Mouse (Mus musculus) intestine, embryonic 16.5 days (tissue): ENCODE results near the gene Enpp6. TPM values are rescaled to one million over a fixed set of nuclear protein-coding genes. Genes with fewer than 3 reads are reported as not detected.

Experiments used
- ATAC-seq: fragments of 200-750 bp; cut with Nextera tagmentation; 2 replicates; pipeline ENCODE4 v1.8.0; 2017; ENCODE audit warnings: moderate TSS enrichment, moderate library complexity
- H3K27ac ChIP-seq: fragments of 300-500 bp; sonication (generic); 2 replicates; pipeline ENCODE4 v1.5.1; 2014; ENCODE audit warnings: mild to moderate bottlenecking, low read length
- H3K27me3 ChIP-seq: fragments of 300-500 bp; sonication (generic); replicated peaks from 2 replicates; pipeline ENCODE4 v1.6.1; 2014; ENCODE audit warnings: low read length, control low read depth, mixed read lengths; ENCODE audit not compliant: control insufficient read depth, insufficient read depth
- H3K36me3 ChIP-seq: fragments of 300-500 bp; sonication (generic); 2 replicates; pipeline ENCODE4 v1.6.1; 2014; ENCODE audit warnings: low read length, control low read depth; ENCODE audit not compliant: control insufficient read depth, insufficient read depth
- H3K4me1 ChIP-seq: fragments of 300-500 bp; sonication (generic); 2 replicates; pipeline ENCODE4 v1.6.1; 2014; ENCODE audit warnings: low read length, control low read depth, mixed read lengths; ENCODE audit not compliant: control insufficient read depth, insufficient read depth
- H3K4me2 ChIP-seq: fragments of 300-500 bp; sonication (generic); 2 replicates; pipeline ENCODE4 v1.6.1; 2014; ENCODE audit warnings: low read depth, low read length, control low read depth
- H3K4me3 ChIP-seq: fragments of 300-500 bp; sonication (generic); 2 replicates; pipeline ENCODE4 v1.5.1; 2014; ENCODE audit warnings: mild to moderate bottlenecking, low read length
- H3K9ac ChIP-seq: fragments of 300-500 bp; sonication (generic); 2 replicates; pipeline ENCODE4 v1.6.1; 2014; ENCODE audit warnings: low read depth, low read length
- H3K9me3 ChIP-seq: fragments of 300-500 bp; sonication (generic); 2 replicates; pipeline ENCODE4 v1.6.1; 2016; ENCODE audit warnings: low read length, control low read depth; ENCODE audit not compliant: control insufficient read depth
- WGBS: fragments of 180-500 bp; shearing (Covaris S2); extraction: QIAGEN DNeasy Blood & Tissue Kit; methylation state at CpG from one replicate; pipeline ENCODE4 v1.1.7; 2014; 5-methylcytosine and 5-hydroxymethylcytosine counted together
- polyA plus RNA-seq: library from polyadenylated mRNA; unstranded; fragments of >200 nt; fragmentation: Nextera tagmentation; extraction: Ambion mirVana; gene quantifications from 2 replicates; pipeline ENCODE4 v1.2.1, GENCODE M21; 2015

Gene Enpp6
- polyA plus RNA-seq, 1 experiment from 2014 or later = 0.21 TPM

DNA sequence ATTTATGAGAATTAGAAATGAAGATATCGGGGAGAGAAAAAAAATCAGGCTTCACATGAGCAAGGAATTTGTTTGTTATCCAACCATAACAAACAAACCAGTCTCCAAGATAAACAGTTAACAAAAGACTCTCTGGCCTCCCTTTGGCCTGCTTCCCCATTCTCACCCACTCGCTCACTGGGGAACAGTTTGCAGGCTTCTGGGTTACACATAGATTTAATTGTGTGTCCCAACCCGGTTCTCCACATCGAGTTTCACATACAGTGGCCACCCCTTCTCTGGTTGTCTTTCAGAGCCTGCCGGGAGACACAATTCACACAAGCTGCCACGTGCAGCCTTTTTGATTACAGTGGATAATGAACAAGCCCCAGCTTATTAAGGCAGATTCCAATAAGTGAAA lies 1.7 kb downstream of the Enpp6 start:
- Histone ChIP-seq H3K4me3 (no peak overlapping the region), H3K9me3 (no peaks in the 10 kb centered on the region), H3K36me3 (no peaks in the 10 kb centered on the region), H3K27me3 (no peaks in the 10 kb centered on the region), H3K27ac (no peak overlapping the region), H3K4me2 (no peak overlapping the region), H3K4me1 (no peaks in the 10 kb centered on the region), H3K9ac (no peak overlapping the region)
- ATAC-seq = no peak
- 75% methylated on average over 6 of the region's 6 CpGs for WGBS

DNA sequence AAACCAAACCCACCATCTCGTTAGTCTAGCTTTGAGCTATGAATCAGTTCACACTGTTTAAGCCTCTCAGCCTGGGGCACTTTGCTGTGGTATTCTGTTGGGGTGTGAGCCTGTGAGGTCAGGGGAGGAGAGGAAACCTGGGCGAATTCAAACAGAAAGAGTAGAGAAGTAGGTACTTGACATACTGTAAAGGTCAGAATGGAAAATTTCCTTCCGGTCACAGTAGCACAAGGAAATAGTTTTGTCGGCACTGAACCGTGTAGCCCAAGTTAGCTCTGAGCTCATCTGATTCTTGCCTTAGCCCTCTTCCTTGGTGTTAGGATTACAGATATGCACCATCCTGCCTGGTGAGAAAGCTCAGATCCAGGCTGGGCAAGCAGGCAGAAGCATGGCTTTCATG lies 4.4 kb downstream of the Enpp6 start:
- Histone ChIP-seq H3K9ac (no peak overlapping the region), H3K9me3 (no peaks in the 10 kb centered on the region), H3K36me3 (no peaks in the 10 kb centered on the region), H3K27ac (no peak overlapping the region), H3K4me1 (no peaks in the 10 kb centered on the region), H3K27me3 (no peaks in the 10 kb centered on the region), H3K4me3 (no peak overlapping the region), H3K4me2 (no peak overlapping the region)
- ATAC-seq = no peak
- 67% methylated on average over 5 of the region's 5 CpGs for WGBS

DNA sequence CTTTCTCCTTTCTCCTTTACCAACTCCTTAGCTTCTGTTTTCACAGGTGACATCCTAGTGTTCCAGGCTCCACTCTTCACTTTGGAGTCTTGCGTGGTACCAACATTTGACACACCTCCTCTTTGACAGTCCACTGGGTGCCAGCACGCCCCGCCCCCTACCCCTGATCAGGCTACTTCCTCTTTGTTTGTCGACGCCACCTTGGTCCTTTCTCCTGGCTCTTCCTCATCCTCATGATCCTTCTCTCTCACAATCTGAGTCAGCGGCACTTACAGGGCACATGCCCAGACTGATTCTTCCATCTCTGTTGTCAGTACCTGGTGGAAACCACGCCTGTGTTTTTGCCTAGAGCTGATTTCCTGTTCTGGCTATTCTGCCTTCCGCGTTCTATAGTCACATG lies 5.9 kb downstream of the Enpp6 start:
- H3K9me3 ChIP-seq = no peaks in the 10 kb centered on the region
- no peaks in the 10 kb centered on the region for H3K4me1 ChIP-seq
- no peak overlapping the region for H3K9ac ChIP-seq
- H3K27me3 ChIP-seq = no peaks in the 10 kb centered on the region
- H3K4me2 ChIP-seq = no peak overlapping the region
- H3K36me3 ChIP-seq = no peaks in the 10 kb centered on the region
- WGBS = 91% methylated on average over 9 of the region's 9 CpGs
- H3K4me3 ChIP-seq = no peak overlapping the region
- ATAC-seq = no peak
- H3K27ac ChIP-seq = no peak overlapping the region

- H3K27ac ChIP-seq = no peak overlapping the region
- H3K4me2 ChIP-seq = no peak overlapping the region
- ATAC-seq = no peak
- H3K4me1 ChIP-seq = no peaks in the 10 kb centered on the region
- no peaks in the 10 kb centered on the region for H3K36me3 ChIP-seq
- H3K4me3 ChIP-seq = no peak overlapping the region
- H3K27me3 ChIP-seq = no peaks in the 10 kb centered on the region; the same call in 1 of the 2 replicates
- no peak overlapping the region for H3K9ac ChIP-seq
- WGBS = 49% methylated on average over 9 of the region's 9 CpGs
- H3K9me3 ChIP-seq = no peaks in the 10 kb centered on the region
Observed at GRCm38 (mm10) chr8:46995931-46996664, 9.4 kb downstream of the Enpp6 start.

GRCm38 (mm10) chr8:47005676-47006075 lies 19.0 kb downstream of the Enpp6 start:
- no peak overlapping the region for H3K9ac ChIP-seq
- no peak overlapping the region for H3K27ac ChIP-seq
- no peaks in the 10 kb centered on the region; the same call in 1 of the 2 replicates for H3K27me3 ChIP-seq
- no peaks in the 10 kb centered on the region for H3K9me3 ChIP-seq
- H3K4me3 ChIP-seq = no peak overlapping the region
- no peaks in the 10 kb centered on the region for H3K4me1 ChIP-seq
- no peaks in the 10 kb centered on the region for H3K36me3 ChIP-seq
- ATAC-seq = no peak
- WGBS = 77% methylated on average over 5 of the region's 5 CpGs
- no peak overlapping the region for H3K4me2 ChIP-seq

DNA sequence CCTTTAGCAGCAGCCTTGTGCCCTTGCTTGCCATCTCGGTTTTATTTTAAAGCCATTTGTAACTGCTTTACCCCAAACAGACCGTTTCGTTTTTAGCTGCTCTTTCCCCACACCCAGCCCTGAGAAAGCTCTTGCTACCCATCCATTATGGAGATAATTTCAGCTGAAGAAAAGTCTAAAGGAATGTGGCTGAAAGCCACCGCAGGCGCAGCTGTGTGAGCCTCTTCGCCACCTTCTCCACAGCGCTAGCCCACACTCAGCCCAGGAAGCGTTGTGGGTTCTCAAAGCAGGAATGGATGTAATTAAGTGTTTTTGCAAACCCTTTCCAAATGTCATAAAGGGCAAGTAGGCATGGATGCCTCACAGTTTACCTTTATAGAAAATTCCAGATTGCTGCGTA lies 20.1 kb downstream of the Enpp6 start:
- Histone ChIP-seq H3K27ac (no peak overlapping the region), H3K36me3 (no peaks in the 10 kb centered on the region), H3K4me3 (no peak overlapping the region), H3K9me3 (no peaks in the 10 kb centered on the region), H3K9ac (no peak overlapping the region), H3K4me1 (no peaks in the 10 kb centered on the region), H3K27me3 (no peaks in the 10 kb centered on the region), H3K4me2 (no peak overlapping the region)
- ATAC-seq = no peak
- 72% methylated on average over 9 of the region's 9 CpGs for WGBS

DNA sequence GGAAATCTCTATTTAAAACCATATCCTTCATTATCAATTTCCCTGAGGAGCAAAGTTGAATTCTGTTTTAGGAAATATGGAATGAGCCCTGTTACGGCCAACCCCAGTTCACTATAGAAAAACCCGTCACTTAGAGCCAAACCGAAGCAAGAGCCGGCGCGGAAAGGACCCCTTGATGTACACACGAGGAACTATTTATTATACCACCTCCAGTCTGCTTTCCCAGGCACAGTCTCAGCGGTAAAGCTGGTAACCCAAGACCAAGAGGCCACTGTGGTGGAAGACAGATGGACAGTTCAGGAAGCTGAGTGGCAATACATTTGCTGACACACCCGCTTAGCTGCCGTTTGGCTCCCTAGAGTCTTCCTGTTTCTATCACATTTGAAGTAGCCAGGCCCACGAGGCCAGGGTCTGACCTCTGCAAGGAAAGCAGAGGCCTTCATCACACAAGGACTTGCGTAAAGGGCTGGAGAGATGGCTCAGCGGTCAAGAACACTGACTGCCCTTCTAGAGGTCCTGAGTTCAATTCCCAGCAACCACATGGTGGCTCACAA lies 21.6 kb downstream of the Enpp6 start:
- Histone ChIP-seq H3K9ac (no peak overlapping the region), H3K36me3 (no peaks in the 10 kb centered on the region), H3K4me2 (no peak overlapping the region), H3K4me3 (no peak overlapping the region), H3K27me3 (no peaks in the 10 kb centered on the region), H3K27ac (no peak overlapping the region), H3K9me3 (no peaks in the 10 kb centered on the region), H3K4me1 (no peaks in the 10 kb centered on the region)
- WGBS = 75% methylated on average over 13 of the region's 13 CpGs
- ATAC-seq = no peak

DNA sequence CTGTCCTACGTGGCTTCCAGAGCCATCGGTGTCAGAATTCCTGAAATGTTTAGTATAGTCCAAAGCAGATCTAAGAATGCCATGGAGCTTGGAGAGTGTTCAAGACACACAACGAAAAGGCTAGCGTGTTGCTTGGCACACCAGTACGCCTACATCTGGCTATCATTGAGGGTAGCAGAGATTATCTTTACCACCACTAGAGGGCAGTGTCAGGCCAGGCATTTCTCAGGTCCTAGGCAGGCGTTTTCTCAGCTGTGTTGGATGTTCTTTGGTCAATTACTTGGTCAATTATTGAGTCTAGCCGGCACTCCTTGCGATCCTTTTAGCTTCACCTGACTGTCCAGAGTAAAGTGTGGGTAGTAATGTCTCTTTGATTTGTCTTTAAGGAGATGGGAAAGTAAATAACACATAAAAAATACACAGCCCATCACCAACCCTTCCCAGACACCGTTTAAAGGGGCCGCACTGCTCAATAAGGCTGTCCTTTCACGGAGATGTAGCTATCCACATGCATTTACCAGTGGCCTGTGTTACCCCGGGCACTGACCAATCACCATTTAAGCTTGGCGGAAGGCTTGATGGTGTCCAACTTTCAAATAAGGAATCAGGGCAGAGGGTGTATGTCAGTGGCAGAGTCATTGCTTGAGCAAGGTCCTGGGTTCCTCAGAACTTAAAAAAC lies 29.7 kb downstream of the Enpp6 start:
- no peak overlapping the region for H3K9ac ChIP-seq
- H3K36me3 ChIP-seq = no peaks in the 10 kb centered on the region
- peaks cover 8% of the 10 kb centered on the region for H3K27me3 ChIP-seq
- 41% methylated on average over 13 of the region's 13 CpGs for WGBS
- no peak overlapping the region for H3K4me2 ChIP-seq
- H3K4me1 ChIP-seq = peaks cover 2% of the 10 kb centered on the region
- H3K9me3 ChIP-seq = no peaks in the 10 kb centered on the region
- no peak overlapping the region for H3K27ac ChIP-seq
- peak; percentile 65 for ATAC-seq
- no peak overlapping the region for H3K4me3 ChIP-seq

GRCm38 (mm10) chr8:47021135-47021555 lies 34.5 kb downstream of the Enpp6 start:
- Histone ChIP-seq H3K4me3 (no peak overlapping the region), H3K4me1 (peaks cover 6% of the 10 kb centered on the region), H3K4me2 (no peak overlapping the region), H3K27ac (peak overlapping the region; percentile 14; the same call in 1 of the 2 replicates), H3K9ac (no peak overlapping the region), H3K36me3 (no peaks in the 10 kb centered on the region), H3K27me3 (peaks cover 2% of the 10 kb centered on the region; the same call in 1 of the 2 replicates), H3K9me3 (no peaks in the 10 kb centered on the region)
- peak; percentile 81 for ATAC-seq
- WGBS = 46% methylated on average over 8 of the region's 8 CpGs
